Mouse (Mus musculus): ENCODE results near the gene Pbrm1.

Pbrm1 gene

GRCm38 (mm10) chr14:31133023-31133665 is 114.2 kb downstream of the Pbrm1 start:
- DNase-seq (ENCODE audit: low read depth) = no peak

- no peak for DNase-seq (ENCODE audit: low read depth)
These were observed 115.4 kb downstream of the Pbrm1 start for GRCm38 (mm10) chr14:31134015-31135000.

- DNase-seq (ENCODE audit: low read depth) = no peak
These were observed 116.8 kb downstream of the Pbrm1 start for GRCm38 (mm10) chr14:31135495-31136410.

GRCm38 (mm10) chr14:31136411-31137280 is 117.7 kb downstream of the Pbrm1 start:
- no peak for DNase-seq (ENCODE audit: low read depth)

- DNase-seq (ENCODE audit: low read depth) = no peak
These were observed 118.3 kb downstream of the Pbrm1 start for GRCm38 (mm10) chr14:31137281-31137595.

- no peak for DNase-seq (ENCODE audit: low read depth)
These were observed 118.9 kb downstream of the Pbrm1 start for GRCm38 (mm10) chr14:31137791-31138190.

GRCm38 (mm10) chr14:31138219-31138896 is 119.4 kb downstream of the Pbrm1 start:
- DNase-seq (ENCODE audit: low read depth) = no peak

GRCm38 (mm10) chr14:31138897-31139429 is 120.0 kb downstream of the Pbrm1 start:
- no peak for DNase-seq (ENCODE audit: low read depth)

GRCm38 (mm10) chr14:31139666-31140065 is 120.7 kb downstream of the Pbrm1 start:
- DNase-seq (ENCODE audit: low read depth) = no peak

GRCm38 (mm10) chr14:31140141-31140540 is 121.2 kb downstream of the Pbrm1 start:
- DNase-seq (ENCODE audit: low read depth) = no peak

- no peak for DNase-seq (ENCODE audit: low read depth)
These were observed 122.1 kb downstream of the Pbrm1 start for GRCm38 (mm10) chr14:31141011-31141410.

- DNase-seq (ENCODE audit: low read depth) = no peak
These were observed 126.8 kb downstream of the Pbrm1 start for GRCm38 (mm10) chr14:31145694-31146093.

- DNase-seq (ENCODE audit: low read depth) = no peak
These were observed 141.5 kb downstream of the Pbrm1 start for GRCm38 (mm10) chr14:31160196-31161150.

- DNase-seq (ENCODE audit: low read depth) = no peak
These were observed 142.3 kb downstream of the Pbrm1 start for GRCm38 (mm10) chr14:31161191-31161590.

GRCm38 (mm10) chr14:31161638-31162037 is 142.7 kb downstream of the Pbrm1 start:
- DNase-seq (ENCODE audit: low read depth) = no peak

GRCm38 (mm10) chr14:31164067-31164466 is 145.1 kb downstream of the Pbrm1 start:
- no peak for DNase-seq (ENCODE audit: low read depth)

GRCm38 (mm10) chr14:31165010-31165409 is 146.1 kb downstream of the Pbrm1 start:
- DNase-seq (ENCODE audit: low read depth) = no peak

- DNase-seq (ENCODE audit: low read depth) = no peak
These were observed 146.5 kb downstream of the Pbrm1 start for GRCm38 (mm10) chr14:31165458-31165857.

GRCm38 (mm10) chr14:31165991-31166630 is 147.2 kb downstream of the Pbrm1 start:
- DNase-seq (ENCODE audit: low read depth) = peak; percentile 9

Data from c-Kit-positive CD71-positive TER-119-negative erythroid progenitor cells, embryonic 14.5 days (primary cell).